Mouse (Mus musculus): ENCODE data around the gene Tbx2.

GRCm38 (mm10) chr11:85789750-85790149, 42.6 kb upstream of the Tbx2 start:
- TF ChIP-seq MAX (IDR thresholded peaks at IDR 0.05) (no peak), CTCF (IDR thresholded peaks at IDR 0.05; ENCODE audit: control insufficient read depth, insufficient read depth, insufficient read length) (no peak), CEBPB (IDR thresholded peaks at IDR 0.05; ENCODE audit: low read depth) (no peak), USF1 (IDR thresholded peaks at IDR 0.05; ENCODE audit: low read depth) (no peak), MYOD1 (IDR thresholded peaks at IDR 0.05; ENCODE audit: control insufficient read depth, insufficient read length, low read depth) (no peak), MYOG (IDR thresholded peaks at IDR 0.05; ENCODE audit: control insufficient read depth, extremely low read depth, insufficient read length) (no peak)
